Mouse (Mus musculus): ENCODE results near the gene Mdfi. TPM values are rescaled to one million over a fixed set of nuclear protein-coding genes. Genes with fewer than 3 reads are reported as not detected.

The Mdfi gene
- polyA plus RNA-seq, 1 experiment from 2014 or later = 35.9 TPM

DNA sequence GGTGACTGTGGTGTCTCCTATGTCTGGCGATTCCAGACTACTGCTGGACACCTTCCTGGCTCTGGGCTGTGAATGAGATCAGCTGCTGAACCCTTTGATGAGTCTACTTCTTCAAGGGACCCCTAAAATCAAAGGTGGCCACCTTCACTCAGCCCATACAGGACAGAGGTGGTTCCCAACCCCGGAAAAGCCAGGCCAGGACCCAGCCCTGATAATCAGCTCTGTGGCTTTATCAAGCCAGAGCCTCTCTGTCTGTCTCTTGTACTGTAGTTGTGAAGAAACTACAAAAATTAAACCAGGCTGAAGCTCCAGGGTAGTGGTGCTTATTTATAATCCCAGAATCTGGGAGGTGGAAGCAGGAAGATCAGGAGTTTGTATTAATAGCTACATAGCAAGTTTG lies 57.4 kb downstream of the Mdfi start:
- Histone ChIP-seq H3K9me3 (no peaks in the 10 kb centered on the region), H3K4me3 (no peak overlapping the region), H3K36me3 (no peaks in the 10 kb centered on the region), H3K27me3 (no peaks in the 10 kb centered on the region), H3K9ac (0 out of 2 replicates have a peak overlapping the region, but pooled peaks have one; percentile 16), H3K4me2 (no peak overlapping the region), H3K27ac (no peak overlapping the region; the same call in 1 of the 2 replicates), H3K4me1 (0 out of 2 replicates have a peak, but pooled peaks cover 6% of the 10 kb centered on the region)
- WGBS = 67% methylated on average over 2 of the region's 2 CpGs
- no peak for ATAC-seq (ENCODE audit: insufficient number of reproducible peaks, insufficient read depth, low FRiP score, low TSS enrichment, low read depth)

DNA sequence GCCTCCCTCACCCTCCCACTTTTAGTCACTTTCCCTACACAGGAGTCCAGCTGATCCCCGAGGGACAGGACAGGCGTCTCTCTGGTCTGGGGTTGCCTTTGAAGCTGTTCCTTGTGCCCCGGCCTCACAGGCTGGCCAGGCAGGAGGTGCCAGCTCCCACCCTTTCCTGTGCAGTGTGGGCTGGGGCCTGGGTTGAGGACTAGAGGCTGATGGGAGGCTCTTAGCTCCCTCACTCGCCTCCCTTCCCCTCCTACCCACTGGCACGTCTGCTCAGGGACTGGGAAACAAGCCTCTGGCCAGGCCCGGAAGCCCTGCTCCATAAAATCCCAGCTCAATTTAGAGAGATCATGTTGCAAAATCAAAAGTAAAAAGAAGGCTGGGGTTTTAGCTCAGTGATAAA lies 60.9 kb downstream of the Mdfi start:
- H3K27ac ChIP-seq = no peak overlapping the region
- H3K4me3 ChIP-seq = no peak overlapping the region
- H3K4me2 ChIP-seq = no peak overlapping the region
- H3K36me3 ChIP-seq = no peaks in the 10 kb centered on the region
- H3K9ac ChIP-seq = 0 out of 2 replicates have a peak overlapping the region, but pooled peaks have one; percentile 40
- H3K9me3 ChIP-seq = no peaks in the 10 kb centered on the region
- no peaks in the 10 kb centered on the region for H3K27me3 ChIP-seq
- H3K4me1 ChIP-seq = 0 out of 2 replicates have a peak, but pooled peaks cover 6% of the 10 kb centered on the region
- ATAC-seq (ENCODE audit: insufficient number of reproducible peaks, insufficient read depth, low FRiP score, low TSS enrichment, low read depth) = no peak
- WGBS = 38% methylated on average over 6 of the region's 6 CpGs

DNA sequence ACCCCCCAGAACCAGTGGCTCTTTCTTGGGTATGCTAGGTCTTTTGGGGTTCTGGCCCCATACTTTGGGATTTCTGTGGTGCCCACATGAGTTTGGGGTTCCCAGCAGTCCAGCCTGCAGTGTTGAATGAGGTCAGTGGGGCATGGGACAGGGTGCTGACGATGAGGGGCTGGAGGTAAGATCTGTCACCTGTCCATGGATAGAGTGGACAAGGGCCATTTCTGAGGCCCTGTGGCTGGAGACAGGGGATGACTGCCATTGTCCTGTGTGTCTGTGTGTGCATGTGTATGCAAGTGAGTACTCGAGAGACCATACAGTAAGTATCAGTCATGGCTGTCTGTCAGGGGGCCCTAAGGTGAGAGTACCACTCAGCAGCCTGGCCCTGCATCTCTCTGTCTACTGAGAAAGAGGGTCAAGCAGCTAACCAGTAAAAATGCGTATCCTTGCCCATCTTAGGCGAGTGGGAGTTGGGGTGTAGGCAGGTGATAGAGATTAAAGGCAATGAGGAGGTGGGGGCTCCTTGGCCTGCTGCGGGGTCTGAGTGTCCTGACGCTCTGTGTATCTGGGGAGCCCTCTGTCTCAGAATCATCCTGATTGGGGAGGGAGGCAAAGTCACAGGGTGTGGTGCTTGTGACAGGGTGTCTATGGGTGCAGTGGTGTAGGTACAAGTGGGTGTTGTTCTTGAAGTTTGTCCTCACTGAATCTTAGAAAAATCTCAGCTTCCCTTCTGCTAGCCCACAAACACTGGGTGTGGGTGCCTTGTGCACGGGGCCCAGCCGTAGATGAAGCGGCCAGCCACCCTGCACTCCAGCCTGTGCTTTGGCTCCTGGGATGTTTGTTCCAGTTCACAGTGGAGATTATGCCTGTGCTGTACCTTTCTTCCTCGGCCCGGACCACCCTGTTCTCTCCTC lies 64.8 kb downstream of the Mdfi start:
- WGBS = 79% methylated on average over 11 of the region's 11 CpGs
- no peak for ATAC-seq (ENCODE audit: insufficient number of reproducible peaks, insufficient read depth, low FRiP score, low TSS enrichment, low read depth)
- Histone ChIP-seq H3K4me3 (no peak overlapping the region), H3K27me3 (no peaks in the 10 kb centered on the region), H3K9ac (no peak overlapping the region; the same call in 1 of the 2 replicates), H3K36me3 (no peaks in the 10 kb centered on the region), H3K4me1 (0 out of 2 replicates have a peak, but pooled peaks cover 3% of the 10 kb centered on the region), H3K9me3 (no peaks in the 10 kb centered on the region), H3K27ac (no peak overlapping the region), H3K4me2 (no peak overlapping the region)

DNA sequence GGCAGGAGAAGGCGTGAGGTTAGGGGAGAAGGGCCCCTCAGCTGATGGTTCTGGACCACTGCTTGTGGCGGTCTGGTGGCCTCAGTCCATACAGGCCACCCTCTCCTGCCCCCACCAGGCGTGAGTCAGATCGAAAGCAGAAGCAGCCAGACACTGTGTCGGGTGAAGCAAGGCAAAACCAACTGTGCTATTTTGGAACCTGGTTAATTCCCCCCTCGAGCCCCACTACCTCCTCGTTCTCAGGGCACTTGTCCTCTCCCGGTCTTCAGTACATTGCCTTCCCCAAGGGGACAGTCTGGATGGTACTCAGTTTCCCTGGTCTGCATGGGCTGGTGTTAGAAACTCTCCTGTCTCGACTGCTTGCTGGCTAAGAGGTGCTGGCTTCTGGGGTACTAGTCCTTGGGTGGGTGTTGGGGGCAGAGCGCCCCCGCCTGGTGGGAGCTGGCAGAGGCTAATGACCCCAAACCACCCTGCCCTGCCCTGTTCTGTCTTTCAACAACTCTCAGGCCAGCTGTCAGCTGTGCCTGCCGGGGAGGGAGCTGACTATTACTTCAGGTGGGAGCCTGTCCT lies 65.7 kb downstream of the Mdfi start:
- H3K27ac ChIP-seq = no peak overlapping the region
- no peak for ATAC-seq (ENCODE audit: insufficient number of reproducible peaks, insufficient read depth, low FRiP score, low TSS enrichment, low read depth)
- H3K4me2 ChIP-seq = no peak overlapping the region
- H3K4me3 ChIP-seq = no peak overlapping the region
- no peak overlapping the region for H3K9ac ChIP-seq
- no peaks in the 10 kb centered on the region for H3K9me3 ChIP-seq
- H3K4me1 ChIP-seq = peaks cover 4% of the 10 kb centered on the region
- WGBS = 49% methylated on average over 12 of the region's 12 CpGs
- H3K36me3 ChIP-seq = no peaks in the 10 kb centered on the region
- H3K27me3 ChIP-seq = no peaks in the 10 kb centered on the region

DNA sequence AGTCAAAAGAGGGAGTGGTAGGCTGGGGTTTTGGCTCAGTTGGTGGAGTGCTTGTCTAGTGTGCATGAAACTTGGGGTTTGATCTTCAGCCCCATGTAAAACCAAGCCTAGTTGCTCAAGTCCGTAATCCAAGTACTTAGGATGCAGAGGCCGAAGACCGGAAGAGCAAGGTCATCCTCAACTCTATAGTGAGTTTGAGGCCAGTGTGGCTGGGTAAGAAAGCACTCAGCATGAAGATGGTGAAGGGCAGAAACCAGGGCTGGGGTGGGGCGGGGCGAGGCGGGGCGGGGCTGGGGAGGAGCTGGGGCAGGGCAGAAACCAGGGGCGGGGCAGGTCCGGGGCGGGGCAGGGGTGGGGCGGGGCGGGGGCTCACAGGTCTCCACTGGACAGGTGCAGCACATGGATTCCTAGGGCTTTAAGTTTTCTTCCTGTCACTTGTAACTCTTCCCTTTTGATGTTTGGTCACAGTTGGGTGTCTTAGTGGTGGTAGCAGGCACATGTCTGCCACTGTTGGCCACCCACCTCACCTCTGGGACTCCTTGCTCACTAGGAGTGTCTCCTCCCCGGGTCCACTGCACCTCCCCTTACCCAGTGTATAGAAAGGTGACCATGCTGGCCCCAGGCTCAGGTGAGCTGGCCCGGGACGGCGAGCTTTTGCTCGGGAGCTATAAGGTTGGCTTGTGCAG lies 66.9 kb downstream of the Mdfi start:
- no peak overlapping the region for H3K27ac ChIP-seq
- H3K4me3 ChIP-seq = no peak overlapping the region
- H3K4me1 ChIP-seq = peaks cover 13% of the 10 kb centered on the region
- H3K4me2 ChIP-seq = no peak overlapping the region
- no peak overlapping the region for H3K9ac ChIP-seq
- 43% methylated on average over 14 of the region's 17 CpGs for WGBS
- no peaks in the 10 kb centered on the region for H3K9me3 ChIP-seq
- 0 out of 2 replicates have a peak, but pooled peaks have one; percentile 35 for ATAC-seq (ENCODE audit: insufficient number of reproducible peaks, insufficient read depth, low FRiP score, low TSS enrichment, low read depth)
- H3K27me3 ChIP-seq = no peaks in the 10 kb centered on the region
- no peaks in the 10 kb centered on the region for H3K36me3 ChIP-seq

DNA sequence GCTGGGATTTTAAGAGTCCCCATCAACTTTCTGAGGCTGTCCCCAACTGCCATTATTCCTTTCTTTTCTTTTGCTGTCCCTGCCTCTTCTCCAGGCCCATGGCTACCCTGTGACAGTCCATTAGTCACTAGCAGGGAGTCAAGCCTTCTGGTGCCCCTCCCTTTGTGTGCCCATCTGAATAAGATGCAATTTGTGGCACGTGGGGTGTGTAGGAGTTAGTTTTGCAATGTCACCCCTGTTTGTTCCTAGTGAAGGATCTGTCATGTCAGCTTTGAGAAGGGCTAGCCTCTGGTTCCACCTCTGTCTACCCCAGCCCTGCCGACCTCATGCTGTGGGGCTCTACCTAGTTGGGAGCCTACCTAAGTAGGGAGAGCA lies 67.4 kb downstream of the Mdfi start:
- Histone ChIP-seq H3K27me3 (no peaks in the 10 kb centered on the region), H3K4me2 (no peak overlapping the region), H3K36me3 (no peaks in the 10 kb centered on the region), H3K27ac (no peak overlapping the region), H3K4me1 (peaks cover 14% of the 10 kb centered on the region), H3K9ac (no peak overlapping the region), H3K4me3 (no peak overlapping the region), H3K9me3 (no peaks in the 10 kb centered on the region)
- no peak for ATAC-seq (ENCODE audit: insufficient number of reproducible peaks, insufficient read depth, low FRiP score, low TSS enrichment, low read depth)
- WGBS = 76% methylated on average over 2 of the region's 2 CpGs

DNA sequence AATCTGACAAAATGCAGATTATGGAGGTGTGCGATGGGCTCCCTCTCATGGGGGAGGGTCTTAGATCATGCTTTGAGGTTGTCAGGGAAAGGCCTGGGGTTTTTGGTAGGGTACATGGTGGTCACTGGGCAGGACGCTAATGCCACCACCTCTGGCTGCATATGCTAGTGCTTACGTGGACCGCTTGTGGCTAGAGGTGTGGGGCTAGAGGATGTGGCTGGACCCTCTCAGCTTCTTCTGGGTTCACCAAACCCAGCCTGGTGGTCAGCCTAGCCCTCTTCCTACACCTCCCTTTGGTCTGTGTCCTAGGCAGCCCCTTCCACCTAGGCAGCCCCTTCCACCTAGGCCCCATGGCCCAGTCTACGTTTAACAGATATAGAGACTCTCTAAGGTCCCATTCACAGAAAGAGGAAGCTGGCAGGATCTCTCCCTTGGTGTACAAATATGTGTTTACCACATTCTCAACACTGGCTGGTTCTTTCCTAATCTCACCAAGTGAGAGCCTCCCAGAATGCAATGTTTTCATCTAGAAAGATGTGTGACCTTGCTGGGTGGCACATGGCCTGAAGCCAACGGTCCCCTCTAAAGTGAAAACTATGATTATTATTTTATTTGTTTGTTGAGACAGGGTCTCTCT lies 68.0 kb downstream of the Mdfi start:
- peaks cover 14% of the 10 kb centered on the region for H3K4me1 ChIP-seq
- ATAC-seq (ENCODE audit: insufficient number of reproducible peaks, insufficient read depth, low FRiP score, low TSS enrichment, low read depth) = no peak
- H3K27ac ChIP-seq = no peak overlapping the region
- H3K9ac ChIP-seq = no peak overlapping the region
- H3K36me3 ChIP-seq = no peaks in the 10 kb centered on the region
- no peak overlapping the region for H3K4me3 ChIP-seq
- H3K27me3 ChIP-seq = no peaks in the 10 kb centered on the region
- no peaks in the 10 kb centered on the region for H3K9me3 ChIP-seq
- WGBS = 81% methylated on average over 6 of the region's 6 CpGs
- H3K4me2 ChIP-seq = no peak overlapping the region

DNA sequence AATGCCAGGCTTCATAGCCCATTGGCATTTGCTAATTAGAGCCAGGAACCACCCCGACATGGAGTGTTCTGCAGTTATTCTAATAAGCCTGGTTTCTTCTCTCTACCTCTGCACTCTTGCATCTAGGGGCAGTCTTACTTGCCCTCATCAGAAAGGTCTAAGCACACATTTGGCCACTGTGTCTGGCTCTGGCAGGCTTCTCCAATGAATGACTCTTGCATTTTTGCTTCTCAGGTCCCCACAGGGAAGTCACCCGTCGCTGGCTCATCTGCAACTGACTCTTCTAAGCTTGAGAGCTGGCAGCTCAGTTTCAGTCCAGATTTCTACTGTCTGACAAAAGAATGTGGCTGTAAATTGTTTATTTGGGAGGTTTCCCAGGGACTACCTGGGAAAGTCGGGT lies 68.5 kb downstream of the Mdfi start:
- H3K9me3 ChIP-seq = no peaks in the 10 kb centered on the region
- H3K4me1 ChIP-seq = peaks cover 14% of the 10 kb centered on the region
- H3K9ac ChIP-seq = no peak overlapping the region
- H3K27ac ChIP-seq = no peak overlapping the region
- H3K36me3 ChIP-seq = no peaks in the 10 kb centered on the region
- no peak overlapping the region for H3K4me2 ChIP-seq
- H3K27me3 ChIP-seq = no peaks in the 10 kb centered on the region
- no peak overlapping the region for H3K4me3 ChIP-seq
- ATAC-seq (ENCODE audit: insufficient number of reproducible peaks, insufficient read depth, low FRiP score, low TSS enrichment, low read depth) = no peak
- WGBS = 75% methylated on average over 4 of the region's 4 CpGs

Other genes starting within 250 kb of the Mdfi start
- 23.0 and 26.6 TPM in 2 replicates for gene Bysl, start 223.2 kb downstream of the Mdfi start, polyA plus RNA-seq (2015; fragmentation: Nextera tagmentation; extraction: Ambion mirVana)
- gene Med20, start 223.1 kb downstream of the Mdfi start, polyA plus RNA-seq (2015; fragmentation: Nextera tagmentation; extraction: Ambion mirVana) = 52.9 and 60.1 TPM in 2 replicates
- gene Gm20517, start 223.1 kb downstream of the Mdfi start, polyA plus RNA-seq (2015; fragmentation: Nextera tagmentation; extraction: Ambion mirVana) = 0.96 and 2.4 TPM in 2 replicates
- 6.2 and 6.4 TPM in 2 replicates for gene Usp49, start 204.0 kb downstream of the Mdfi start, polyA plus RNA-seq (2015; fragmentation: Nextera tagmentation; extraction: Ambion mirVana)
- 412 and 418 TPM in 2 replicates for gene Tomm6, start 146.3 kb downstream of the Mdfi start, polyA plus RNA-seq (2015; fragmentation: Nextera tagmentation; extraction: Ambion mirVana)
- 7.5 TPM in 2 replicates for gene Frs3, start 145.7 kb downstream of the Mdfi start, polyA plus RNA-seq (2015; fragmentation: Nextera tagmentation; extraction: Ambion mirVana)
- 0.39 and 0.54 TPM in 2 replicates for gene Gm21981, start 140.2 kb downstream of the Mdfi start, polyA plus RNA-seq (2015; fragmentation: Nextera tagmentation; extraction: Ambion mirVana)
- gene Prickle4, start 140.0 kb downstream of the Mdfi start, polyA plus RNA-seq (2015; fragmentation: Nextera tagmentation; extraction: Ambion mirVana) = 0.60 and 0.91 TPM in 2 replicates
- not detected in 2 replicates for gene Pgc, start 107.8 kb downstream of the Mdfi start, polyA plus RNA-seq (2015; fragmentation: Nextera tagmentation; extraction: Ambion mirVana)
- 6.7 and 6.8 TPM in 2 replicates for gene Tfeb, start 97.7 kb downstream of the Mdfi start, polyA plus RNA-seq (2015; fragmentation: Nextera tagmentation; extraction: Ambion mirVana)
- 18.9 and 19.8 TPM in 2 replicates for gene Foxp4, start 90.0 kb upstream of the Mdfi start, polyA plus RNA-seq (2015; fragmentation: Nextera tagmentation; extraction: Ambion mirVana)
- gene 1700122O11Rik, start 203.6 kb upstream of the Mdfi start, polyA plus RNA-seq (2015; fragmentation: Nextera tagmentation; extraction: Ambion mirVana) = not detected in 2 replicates

Data from embryonic facial prominence, embryonic 13.5 days (tissue).